Comparison of ENCODE assay signal across 25 mouse cellular contexts in the genomic region with DNA sequence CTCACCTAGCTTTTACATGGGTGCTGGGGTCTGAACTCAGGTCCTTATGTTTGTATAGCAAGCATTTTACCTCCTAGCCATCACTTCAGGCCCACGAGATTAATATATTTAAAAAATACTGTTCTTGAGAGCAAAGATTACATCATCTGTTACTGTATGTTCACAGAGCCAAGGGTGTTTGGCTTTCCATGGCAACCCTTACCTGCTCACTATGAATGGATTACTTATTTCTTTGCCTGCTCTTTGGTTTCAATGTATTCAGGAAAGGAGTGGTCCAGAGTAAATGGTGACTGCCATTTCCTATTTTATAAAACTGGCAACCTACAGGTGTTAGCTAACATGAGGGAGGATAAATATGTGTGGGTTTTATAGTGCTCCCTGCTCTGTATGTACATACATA.
DNase-seq lines count a peak whose midpoint lies in the region; ATAC-seq lines count a peak whose summit lies in the region.
"Had no signal": no experiment of that assay in that cellular context is flagged by ENCODE, and none has a peak within 500 bp of the region (broad histone marks: within the 10 kb centered on the region; RNA-seq: fewer than 3 reads in every experiment).

No protein-coding gene starts in this region.

- H3K27me3 ChIP-seq in kidney, embryonic 15.5 days, result no peaks in the 10 kb centered on the region
- no peaks in the 10 kb centered on the region for H3K27me3 ChIP-seq in lung, embryonic 16.5 days (ENCODE audit: control insufficient read depth, insufficient read depth, low read depth, low read length)
- no peaks in the 10 kb centered on the region for H3K27me3 ChIP-seq in intestine, embryonic 16.5 days (replicated peaks; ENCODE audit: control insufficient read depth, insufficient read depth, low read length)
- H3K27me3 ChIP-seq in kidney, embryonic 14.5 days (ENCODE audit: control insufficient read depth, insufficient read depth, low read length), result no peaks in the 10 kb centered on the region
- H3K27me3 ChIP-seq: limb, embryonic 12.5 days; liver, embryonic 13.5 days; neural tube, embryonic 13.5 days; Patski had no signal

- no peak overlapping the region for H3K4me3 ChIP-seq in kidney, embryonic 15.5 days (replicated peaks)
- no peak overlapping the region for H3K4me3 ChIP-seq in lung, embryonic 16.5 days (ENCODE audit: low read length)
- no peak overlapping the region for H3K4me3 ChIP-seq in intestine, embryonic 16.5 days (ENCODE audit: low read length)
- H3K4me3 ChIP-seq in kidney, embryonic 14.5 days (ENCODE audit: low read length), result no peak overlapping the region
- H3K4me3 ChIP-seq: forebrain, embryonic 10.5 days; hindbrain, embryonic 10.5 days; limb, embryonic 12.5 days; liver, embryonic 13.5 days; midbrain, embryonic 10.5 days; myocyte; neural tube, embryonic 13.5 days had no signal

- DNase-seq in kidney, postnatal 36 days, result no peak
- DNase-seq in lung, postnatal 25 days (ENCODE audit: low spot score), result no peak
- DNase-seq in frontal cortex, postnatal 14 days (ENCODE audit: low spot score in 2 of 2), result no peak
- DNase-seq: adrenal gland, postnatal 36 days; cerebellum, adult 11 months; cerebellum, postnatal 14 days; kidney, adult 18-20 months; kidney, postnatal 25 days; layer of hippocampus, postnatal 36 days; liver, embryonic 13.5 days had no signal

- no peak for ATAC-seq in kidney, embryonic 15.5 days (replicated peaks; ENCODE audit: low FRiP score)
- ATAC-seq in lung, embryonic 16.5 days (ENCODE audit: low read depth), result peak; percentile 73
- ATAC-seq in intestine, embryonic 16.5 days, result peak; percentile 73
- no peak for ATAC-seq in kidney, embryonic 14.5 days (ENCODE audit: low FRiP score, low TSS enrichment)
- ATAC-seq: forebrain, embryonic 16.5 days; hindbrain, embryonic 16.5 days; midbrain, embryonic 16.5 days; Patski had no signal

- no peaks in the 10 kb centered on the region for H3K9me3 ChIP-seq in kidney, embryonic 15.5 days (replicated peaks)
- no peaks in the 10 kb centered on the region for H3K9me3 ChIP-seq in lung, embryonic 16.5 days (ENCODE audit: control insufficient read depth, low read length)
- no peaks in the 10 kb centered on the region for H3K9me3 ChIP-seq in intestine, embryonic 16.5 days (ENCODE audit: control insufficient read depth, low read length)
- H3K9me3 ChIP-seq in kidney, embryonic 14.5 days (ENCODE audit: control insufficient read depth, low read length), result no peaks in the 10 kb centered on the region
- H3K9me3 ChIP-seq: forebrain, embryonic 10.5 days; hindbrain, embryonic 10.5 days; limb, embryonic 12.5 days; liver, embryonic 13.5 days; midbrain, embryonic 10.5 days; neural tube, embryonic 13.5 days had no signal

- H3K4me1 ChIP-seq in kidney, embryonic 15.5 days, result 0 out of 2 replicates have a peak, but pooled peaks cover 4% of the 10 kb centered on the region
- H3K4me1 ChIP-seq in lung, embryonic 16.5 days (replicated peaks; ENCODE audit: control insufficient read depth, insufficient read depth, low read length), result peaks cover 18% of the 10 kb centered on the region
- H3K4me1 ChIP-seq in intestine, embryonic 16.5 days (ENCODE audit: control insufficient read depth, insufficient read depth, low read length), result peaks cover 3% of the 10 kb centered on the region; the same call in 1 of the 2 replicates
- no peaks in the 10 kb centered on the region for H3K4me1 ChIP-seq in kidney, embryonic 14.5 days (ENCODE audit: control insufficient read depth, insufficient read depth, low read length)
- H3K4me1 ChIP-seq: forebrain, embryonic 10.5 days; hindbrain, embryonic 10.5 days; limb, embryonic 12.5 days; liver, embryonic 13.5 days; midbrain, embryonic 10.5 days; neural tube, embryonic 13.5 days had no signal

- WGBS in kidney, embryonic 15.5 days, result 72% methylated on average over 1 of the region's 1 CpGs
- 43% methylated on average over 1 of the region's 1 CpGs for WGBS in lung, embryonic 16.5 days
- WGBS in intestine, embryonic 16.5 days, result 45% methylated on average over 1 of the region's 1 CpGs
- 62% methylated on average over 1 of the region's 1 CpGs for WGBS in kidney, embryonic 14.5 days

- no peak overlapping the region for H3K4me2 ChIP-seq in kidney, embryonic 15.5 days
- H3K4me2 ChIP-seq in lung, embryonic 16.5 days (ENCODE audit: low read depth, low read length), result no peak overlapping the region
- H3K4me2 ChIP-seq in intestine, embryonic 16.5 days (ENCODE audit: low read depth, low read length), result no peak overlapping the region
- no peak overlapping the region for H3K4me2 ChIP-seq in kidney, embryonic 14.5 days (replicated peaks; ENCODE audit: low read depth, low read length)
- H3K4me2 ChIP-seq: heart, embryonic 11.5 days; limb, embryonic 12.5 days; liver, embryonic 13.5 days; neural tube, embryonic 13.5 days had no signal

- H3K9ac ChIP-seq in kidney, embryonic 15.5 days, result no peak overlapping the region
- H3K9ac ChIP-seq in lung, embryonic 16.5 days (ENCODE audit: low read length), result no peak overlapping the region
- no peak overlapping the region for H3K9ac ChIP-seq in intestine, embryonic 16.5 days (ENCODE audit: low read depth, low read length)
- H3K9ac ChIP-seq in kidney, embryonic 14.5 days (ENCODE audit: low read depth, low read length), result no peak overlapping the region
- H3K9ac ChIP-seq: limb, embryonic 12.5 days; liver, embryonic 13.5 days; neural tube, embryonic 13.5 days had no signal

- H3K36me3 ChIP-seq in kidney, embryonic 15.5 days, result no peaks in the 10 kb centered on the region
- H3K36me3 ChIP-seq in lung, embryonic 16.5 days (ENCODE audit: control insufficient read depth, insufficient read depth, low read length), result no peaks in the 10 kb centered on the region
- H3K36me3 ChIP-seq in intestine, embryonic 16.5 days (ENCODE audit: control insufficient read depth, insufficient read depth, low read length), result no peaks in the 10 kb centered on the region
- H3K36me3 ChIP-seq in kidney, embryonic 14.5 days (ENCODE audit: control insufficient read depth, insufficient read depth, low read length), result no peaks in the 10 kb centered on the region
- H3K36me3 ChIP-seq: forebrain, embryonic 10.5 days; hindbrain, embryonic 10.5 days; limb, embryonic 12.5 days; liver, embryonic 13.5 days; midbrain, embryonic 10.5 days; neural tube, embryonic 13.5 days had no signal

- 0 out of 2 replicates have a peak overlapping the region, but pooled peaks have one; percentile 18 for H3K27ac ChIP-seq in kidney, embryonic 15.5 days
- peak overlapping the region; percentile 78 for H3K27ac ChIP-seq in lung, embryonic 16.5 days (ENCODE audit: low read length)
- no peak overlapping the region for H3K27ac ChIP-seq in intestine, embryonic 16.5 days (ENCODE audit: low read length)
- no peak overlapping the region for H3K27ac ChIP-seq in kidney, embryonic 14.5 days (ENCODE audit: low read depth, low read length)
- H3K27ac ChIP-seq: forebrain, embryonic 10.5 days; hindbrain, embryonic 10.5 days; limb, embryonic 12.5 days; liver, embryonic 13.5 days; midbrain, embryonic 10.5 days; neural tube, embryonic 13.5 days had no signal

Comparison
In these comparisons a context has a peak if more than half of its experiments do, and no peak if none do; other contexts are left out.
1. H3K27ac ChIP-seq: peak in kidney, embryonic 15.5 days (single experiment) and lung, embryonic 16.5 days (single experiment); none in intestine, embryonic 16.5 days (single experiment) and kidney, embryonic 14.5 days (single experiment).
2. ATAC-seq: peak in lung, embryonic 16.5 days (single experiment) and intestine, embryonic 16.5 days (single experiment); none in kidney, embryonic 15.5 days (single experiment) and kidney, embryonic 14.5 days (single experiment).